Mouse (Mus musculus): ENCODE measurements around the gene Cnp. TPM values are rescaled to one million over a fixed set of nuclear protein-coding genes. Genes with fewer than 3 reads are reported as not detected.

Gene Cnp
- polyA plus RNA-seq, 1 experiment from 2014 or later, result 23.7 TPM

GRCm38 (mm10) chr11:100604321-100605005 is 29.8 kb downstream of the Cnp start:
- Histone ChIP-seq H3K9ac (ENCODE audit: low read depth, low read length) (no peak overlapping the region), H3K36me3 (ENCODE audit: insufficient read depth, low read length) (peaks cover 19% of the 10 kb centered on the region; the same call in 1 of the 2 replicates), H3K27ac (no peak overlapping the region), H3K9me3 (replicated peaks; ENCODE audit: low read length) (no peaks in the 10 kb centered on the region), H3K4me3 (replicated peaks; ENCODE audit: low read depth, low read length) (no peak overlapping the region), H3K27me3 (ENCODE audit: insufficient read depth, low read length) (no peaks in the 10 kb centered on the region), H3K4me1 (replicated peaks; ENCODE audit: insufficient read depth, low read length) (0 out of 2 replicates have a peak, but pooled peaks cover 9% of the 10 kb centered on the region), H3K4me2 (ENCODE audit: low read length) (no peak overlapping the region)
- ATAC-seq (replicated peaks; ENCODE audit: low FRiP score, low read depth) (no peak), DNase-seq (ENCODE audit: low spot score) (peak; percentile 63)
- no peak for TF ChIP-seq CTCF (IDR thresholded peaks at IDR 0.05; ENCODE audit: low read depth)
- 74% methylated on average over 4 of the region's 4 CpGs for WGBS

- 92% methylated on average over 10 of the region's 10 CpGs for WGBS
- DNase-seq (ENCODE audit: low spot score) (no peak), ATAC-seq (replicated peaks; ENCODE audit: low FRiP score, low read depth) (no peak)
- Histone ChIP-seq H3K27ac (no peak overlapping the region), H3K27me3 (ENCODE audit: insufficient read depth, low read length) (no peaks in the 10 kb centered on the region), H3K4me3 (replicated peaks; ENCODE audit: low read depth, low read length) (no peak overlapping the region), H3K9ac (ENCODE audit: low read depth, low read length) (no peak overlapping the region), H3K4me2 (ENCODE audit: low read length) (no peak overlapping the region), H3K9me3 (replicated peaks; ENCODE audit: low read length) (no peaks in the 10 kb centered on the region), H3K4me1 (replicated peaks; ENCODE audit: insufficient read depth, low read length) (peaks cover 13% of the 10 kb centered on the region; the same call in 1 of the 2 replicates), H3K36me3 (ENCODE audit: insufficient read depth, low read length) (peaks cover 11% of the 10 kb centered on the region; the same call in 1 of the 2 replicates)
- TF ChIP-seq CTCF (IDR thresholded peaks at IDR 0.05; ENCODE audit: low read depth), result no peak
Observed at GRCm38 (mm10) chr11:100605451-100605850, 30.7 kb downstream of the Cnp start.

GRCm38 (mm10) chr11:100607121-100607520 is 32.4 kb downstream of the Cnp start:
- H3K9me3 ChIP-seq (replicated peaks; ENCODE audit: low read length), result no peaks in the 10 kb centered on the region
- H3K36me3 ChIP-seq (ENCODE audit: insufficient read depth, low read length), result 0 out of 2 replicates have a peak, but pooled peaks cover 5% of the 10 kb centered on the region
- WGBS, result 86% methylated on average over 6 of the region's 6 CpGs
- no peak overlapping the region for H3K4me2 ChIP-seq (ENCODE audit: low read length)
- H3K27ac ChIP-seq, result no peak overlapping the region
- no peak for TF ChIP-seq CTCF (IDR thresholded peaks at IDR 0.05; ENCODE audit: low read depth)
- ATAC-seq (replicated peaks; ENCODE audit: low FRiP score, low read depth) (no peak), DNase-seq (ENCODE audit: low spot score) (no peak)
- no peak overlapping the region for H3K4me3 ChIP-seq (replicated peaks; ENCODE audit: low read depth, low read length)
- no peaks in the 10 kb centered on the region for H3K27me3 ChIP-seq (ENCODE audit: insufficient read depth, low read length)
- H3K4me1 ChIP-seq (replicated peaks; ENCODE audit: insufficient read depth, low read length), result peaks cover 13% of the 10 kb centered on the region; the same call in 1 of the 2 replicates
- no peak overlapping the region for H3K9ac ChIP-seq (ENCODE audit: low read depth, low read length)

GRCm38 (mm10) chr11:100608796-100609195 is 34.1 kb downstream of the Cnp start:
- DNase-seq (ENCODE audit: low spot score), result no peak
- no peaks in the 10 kb centered on the region for H3K27me3 ChIP-seq (ENCODE audit: insufficient read depth, low read length)

GRCm38 (mm10) chr11:100609355-100609996 is 34.8 kb downstream of the Cnp start:
- ATAC-seq (replicated peaks; ENCODE audit: low FRiP score, low read depth) (no peak), DNase-seq (ENCODE audit: low spot score) (no peak)
- no peak overlapping the region for H3K4me2 ChIP-seq (ENCODE audit: low read length)
- peaks cover 13% of the 10 kb centered on the region; the same call in 1 of the 2 replicates for H3K4me1 ChIP-seq (replicated peaks; ENCODE audit: insufficient read depth, low read length)
- no peak overlapping the region for H3K9ac ChIP-seq (ENCODE audit: low read depth, low read length)
- no peaks in the 10 kb centered on the region for H3K9me3 ChIP-seq (replicated peaks; ENCODE audit: low read length)
- H3K4me3 ChIP-seq (replicated peaks; ENCODE audit: low read depth, low read length), result no peak overlapping the region
- peak overlapping the region; percentile 5; the same call in 1 of the 2 replicates for H3K27ac ChIP-seq
- H3K27me3 ChIP-seq (ENCODE audit: insufficient read depth, low read length), result no peaks in the 10 kb centered on the region
- 0 out of 2 replicates have a peak, but pooled peaks cover 5% of the 10 kb centered on the region for H3K36me3 ChIP-seq (ENCODE audit: insufficient read depth, low read length)
- WGBS, result 81% methylated on average over 5 of the region's 5 CpGs
- TF ChIP-seq CTCF (IDR thresholded peaks at IDR 0.05; ENCODE audit: low read depth), result no peak

More at GRCm38 (mm10) chr11:100608796-100609195, 34.1 kb downstream of the Cnp start:
- no peak for ATAC-seq (replicated peaks; ENCODE audit: low FRiP score, low read depth)
- Histone ChIP-seq H3K9me3 (replicated peaks; ENCODE audit: low read length) (no peaks in the 10 kb centered on the region), H3K9ac (ENCODE audit: low read depth, low read length) (no peak overlapping the region), H3K4me3 (replicated peaks; ENCODE audit: low read depth, low read length) (no peak overlapping the region), H3K4me2 (ENCODE audit: low read length) (no peak overlapping the region), H3K4me1 (replicated peaks; ENCODE audit: insufficient read depth, low read length) (peaks cover 13% of the 10 kb centered on the region; the same call in 1 of the 2 replicates), H3K27ac (no peak overlapping the region), H3K36me3 (ENCODE audit: insufficient read depth, low read length) (0 out of 2 replicates have a peak, but pooled peaks cover 5% of the 10 kb centered on the region)
- WGBS, result 46% methylated on average over 4 of the region's 4 CpGs
- no peak for TF ChIP-seq CTCF (IDR thresholded peaks at IDR 0.05; ENCODE audit: low read depth)

GRCm38 (mm10) chr11:100609997-100610680 is 35.4 kb downstream of the Cnp start:
- DNase-seq (ENCODE audit: low spot score), result peak; percentile 59
- H3K36me3 ChIP-seq (ENCODE audit: insufficient read depth, low read length), result 0 out of 2 replicates have a peak, but pooled peaks cover 5% of the 10 kb centered on the region
- H3K27ac ChIP-seq, result peak overlapping the region; percentile 19; the same call in 1 of the 2 replicates
- WGBS, result 57% methylated on average over 9 of the region's 9 CpGs
- H3K4me2 ChIP-seq (ENCODE audit: low read length), result no peak overlapping the region; the same call in 1 of the 2 replicates
- no peak for TF ChIP-seq CTCF (IDR thresholded peaks at IDR 0.05; ENCODE audit: low read depth)
- no peaks in the 10 kb centered on the region for H3K9me3 ChIP-seq (replicated peaks; ENCODE audit: low read length)
- peaks cover 13% of the 10 kb centered on the region; the same call in 1 of the 2 replicates for H3K4me1 ChIP-seq (replicated peaks; ENCODE audit: insufficient read depth, low read length)
- no peak overlapping the region for H3K4me3 ChIP-seq (replicated peaks; ENCODE audit: low read depth, low read length)
- ATAC-seq (replicated peaks; ENCODE audit: low FRiP score, low read depth), result no peak
- H3K9ac ChIP-seq (ENCODE audit: low read depth, low read length), result no peak overlapping the region
- H3K27me3 ChIP-seq (ENCODE audit: insufficient read depth, low read length), result no peaks in the 10 kb centered on the region

Data from kidney, postnatal 0 days (tissue).